Mouse (Mus musculus): ENCODE data around the gene Asb11.
A peak's percentile ranks its signal among the peaks of the same experiment; 100 is the strongest.

Asb11 gene

DNA sequence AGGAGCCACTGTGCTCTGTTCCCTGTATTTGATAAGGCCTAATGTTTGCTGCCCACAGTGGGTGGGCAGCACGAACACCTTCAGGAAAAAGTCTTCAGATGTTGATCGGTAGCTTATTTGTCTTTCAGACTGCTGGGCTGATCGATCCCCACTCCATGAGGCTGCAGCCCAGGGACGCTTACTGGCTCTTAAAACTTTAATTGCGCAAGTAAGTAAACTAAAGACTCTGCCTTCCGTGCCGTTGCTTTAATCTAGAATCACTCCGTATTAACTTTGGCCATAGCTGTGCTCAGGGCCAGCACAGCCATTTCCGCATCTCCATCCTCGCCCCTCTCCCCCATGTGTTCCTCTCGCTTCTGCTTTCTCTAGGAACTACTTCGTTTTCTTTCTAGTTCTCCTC, 8.8 kb downstream of the Asb11 start:
- DNase-seq (ENCODE audit: low spot score), result no peak

DNA sequence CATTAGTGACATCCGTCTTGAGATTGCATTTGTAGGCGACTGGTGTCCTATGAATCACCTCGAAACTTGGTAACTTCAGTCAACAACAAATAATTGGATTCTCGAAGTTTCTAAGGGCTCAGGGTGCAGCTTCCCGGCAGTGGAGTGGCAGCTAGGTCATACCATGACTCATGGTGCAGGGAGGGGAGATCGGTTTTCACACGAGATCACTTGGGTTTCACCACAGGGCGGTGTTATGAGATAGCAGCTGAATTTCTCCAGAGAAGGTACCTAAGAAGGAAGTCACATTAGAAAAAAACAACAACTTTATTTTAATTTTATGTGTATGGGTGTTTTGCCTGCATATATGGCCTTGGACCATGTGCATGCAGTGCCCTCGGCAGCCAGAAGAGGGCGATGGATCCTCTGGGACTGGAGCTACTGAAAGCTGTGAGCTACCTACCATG, 9.3 kb downstream of the Asb11 start:
- DNase-seq (ENCODE audit: low spot score), result peak; percentile 14

DNA sequence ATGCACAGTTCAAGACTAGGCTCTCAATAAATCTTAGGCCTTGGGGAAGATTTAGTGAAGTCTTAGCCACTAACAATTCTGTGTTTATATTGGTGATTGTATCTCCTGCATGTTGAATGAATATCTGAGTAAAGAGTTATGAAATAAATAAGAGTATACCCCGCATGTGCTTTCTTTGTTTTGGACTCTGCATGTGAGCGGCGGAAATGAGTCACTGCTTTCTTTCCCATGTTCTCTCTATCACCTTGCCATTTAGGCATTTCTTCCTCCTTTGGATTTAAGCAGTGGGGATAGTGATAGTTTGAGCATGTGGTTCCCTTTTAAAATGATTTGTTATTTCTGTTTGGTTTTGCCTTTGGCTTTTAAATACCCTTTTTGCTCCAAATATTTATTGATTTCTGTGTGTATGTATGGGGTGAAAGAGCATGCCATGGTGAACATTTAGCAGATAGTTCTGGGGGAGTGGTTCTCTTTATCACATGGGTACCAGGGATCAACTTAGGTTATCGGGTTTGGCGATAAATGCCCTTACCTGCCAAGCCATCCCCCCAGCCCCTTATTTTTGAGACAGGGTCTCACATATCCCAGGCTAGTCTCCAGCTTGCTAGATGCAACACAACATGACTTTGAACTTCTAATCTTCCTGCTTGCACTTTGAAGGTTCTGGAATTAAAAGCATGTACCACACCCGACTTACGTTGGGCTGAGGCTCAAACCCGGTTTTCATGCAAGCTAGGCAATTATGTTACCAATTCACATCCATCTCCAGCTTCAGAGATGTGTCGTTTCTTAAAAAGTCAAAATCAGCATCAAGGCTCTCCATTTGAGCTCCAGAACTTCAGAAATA, 10.3 kb downstream of the Asb11 start:
- DNase-seq (ENCODE audit: low spot score), result no peak

DNA sequence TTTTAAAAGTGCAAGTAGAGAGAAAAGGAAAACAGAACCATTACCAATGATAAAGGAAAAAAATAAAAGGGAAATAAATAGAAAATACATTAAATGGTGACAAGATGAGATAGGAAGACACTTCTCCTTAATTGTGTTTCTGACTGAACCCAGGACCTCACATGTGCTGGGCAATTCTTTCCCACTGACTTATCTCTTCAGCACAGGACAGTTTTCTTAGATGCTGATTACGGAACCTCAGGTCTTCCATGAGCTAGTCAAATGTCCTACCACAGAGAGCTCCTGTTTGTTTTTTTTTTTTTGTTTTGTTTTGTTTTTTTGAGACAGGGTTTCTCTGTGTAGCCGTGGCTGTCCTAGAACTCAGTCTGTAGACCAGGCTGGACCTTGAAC, 10.9 kb downstream of the Asb11 start:
- no peak for DNase-seq (ENCODE audit: low spot score)

DNA sequence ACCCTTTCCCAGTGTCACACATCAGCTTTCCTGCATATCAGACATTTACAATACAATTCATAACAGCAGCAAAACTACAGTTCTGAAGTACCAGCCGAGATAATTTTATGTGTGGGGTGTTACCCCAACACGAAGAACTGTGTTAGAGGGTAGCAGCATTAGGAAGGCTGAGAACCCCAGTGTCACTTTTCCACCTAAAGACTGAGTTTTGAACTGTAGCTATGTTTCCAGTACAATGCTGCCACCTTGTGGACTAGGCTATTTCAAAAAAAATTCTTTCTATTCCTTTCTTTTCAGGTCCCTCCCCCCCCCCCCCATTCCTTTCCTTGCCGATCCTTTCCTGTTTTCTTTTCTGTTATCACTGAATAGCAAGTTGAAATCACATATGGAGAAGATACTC, 12.4 kb downstream of the Asb11 start:
- peak; percentile 13 for DNase-seq (ENCODE audit: low spot score)

DNA sequence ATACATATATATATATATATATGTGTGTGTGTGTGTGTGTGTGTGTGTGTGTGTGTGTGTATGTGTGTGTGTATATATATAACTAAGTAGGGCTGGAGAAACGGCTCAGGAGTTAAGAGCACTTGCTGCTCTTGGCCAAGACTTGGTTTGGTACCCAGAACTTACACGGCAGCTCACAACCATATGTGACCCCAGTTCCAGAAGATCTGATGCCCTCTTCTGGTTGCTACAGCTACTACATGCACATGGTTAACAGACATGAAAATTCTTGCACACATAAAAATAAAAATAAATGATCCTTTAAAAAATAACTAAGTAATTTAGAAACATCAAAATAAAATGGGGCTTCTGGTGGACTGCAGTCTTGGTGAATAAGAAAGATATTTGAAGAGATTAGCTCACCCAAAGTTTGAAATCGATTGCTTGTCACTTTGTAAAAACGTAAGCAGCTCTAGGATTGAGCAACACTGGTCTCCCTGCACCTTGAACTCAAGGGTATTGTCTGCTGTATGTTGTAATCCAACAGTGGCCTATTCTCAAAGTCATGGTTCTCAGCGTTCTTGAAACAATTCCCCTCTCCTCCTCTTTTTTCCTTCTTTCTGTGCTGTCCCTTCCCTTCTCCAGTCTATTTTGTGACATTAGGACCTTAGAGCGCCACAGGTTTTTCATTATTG, 22.5 kb downstream of the Asb11 start:
- no peak for DNase-seq (ENCODE audit: low spot score)

DNA sequence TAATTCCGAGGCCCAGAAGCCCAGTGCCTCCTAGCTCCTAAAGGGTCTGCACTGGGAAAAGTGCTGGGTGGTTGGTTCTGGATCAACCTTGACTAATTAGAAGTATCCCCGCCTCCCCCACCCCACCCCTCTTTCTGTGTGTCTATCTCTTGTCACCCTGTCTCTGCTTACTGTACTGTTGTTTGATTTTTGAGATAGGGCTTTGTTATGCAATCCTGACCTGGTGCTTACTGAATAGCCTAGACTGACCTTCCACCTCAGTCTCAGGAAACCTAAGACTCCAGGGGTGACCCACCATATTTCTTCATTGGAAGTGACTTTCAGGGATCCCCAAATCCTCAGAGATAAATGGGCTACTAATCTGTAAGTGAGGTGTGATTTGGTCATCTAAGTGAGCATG, 65.5 kb downstream of the Asb11 start:
- no peak for DNase-seq (ENCODE audit: low spot score)

DNA sequence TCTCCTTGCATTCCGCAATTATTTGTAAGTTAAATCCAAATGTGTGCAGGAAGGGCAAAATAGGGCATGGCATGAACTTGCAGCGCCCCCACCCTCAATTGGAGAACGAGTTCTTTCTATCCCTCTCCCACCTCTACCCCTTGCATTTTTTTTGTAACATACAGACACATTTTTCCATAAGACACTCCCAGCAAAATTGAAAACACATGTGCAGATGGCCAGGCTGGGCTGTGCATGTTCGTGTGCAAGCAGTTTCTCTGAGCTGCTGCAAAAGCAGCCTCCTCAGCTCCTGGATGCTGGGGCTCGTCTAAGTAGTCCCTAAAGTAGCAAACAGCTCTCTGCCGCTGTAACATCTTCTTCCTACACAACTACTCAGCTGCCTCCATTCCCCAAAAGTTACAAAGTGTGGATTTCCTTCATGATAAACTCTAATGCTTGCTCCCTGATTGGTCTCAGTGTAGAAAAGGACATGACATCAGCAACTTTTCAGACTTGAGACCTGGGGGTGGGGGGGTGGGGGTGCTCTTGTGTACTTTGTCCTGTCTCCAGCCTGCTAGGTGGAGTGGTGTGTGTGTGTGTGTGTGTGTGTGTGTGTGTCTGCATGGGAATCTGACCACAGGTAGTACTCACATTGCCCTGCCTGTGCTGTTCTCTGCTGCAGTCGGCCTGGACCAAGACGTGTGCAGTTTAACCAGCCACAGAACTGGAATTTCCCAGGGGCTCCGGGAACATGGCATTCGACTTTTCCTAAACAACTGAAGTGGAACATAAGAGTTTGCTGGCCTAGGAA, 69.1 kb downstream of the Asb11 start, which contains the start of gene Asb9:
Asb9 (plus strand) TSS at position 619 of the 790 bp plus-strand sequence.
- DNase-seq (ENCODE audit: low spot score), result no peak

DNA sequence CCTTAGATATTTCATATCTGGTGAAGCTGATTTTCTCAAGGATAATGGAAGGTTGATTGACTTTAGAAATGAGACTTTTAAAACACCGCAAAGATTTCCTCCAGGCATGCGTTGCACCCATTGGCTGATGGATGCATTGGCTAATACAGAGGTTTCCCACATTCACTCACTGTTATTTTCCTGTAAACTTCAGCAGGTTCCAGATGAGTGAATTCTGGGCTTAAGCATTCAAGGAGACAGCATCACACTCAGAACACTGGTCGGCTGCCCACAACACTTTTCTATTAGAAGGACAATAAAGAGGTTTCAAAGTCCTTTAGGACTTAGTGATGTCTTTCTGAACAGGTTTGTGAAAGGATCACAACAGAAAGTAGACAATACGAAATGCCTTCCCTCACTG, 70.3 kb downstream of the Asb11 start:
- DNase-seq (ENCODE audit: low spot score), result no peak

DNA sequence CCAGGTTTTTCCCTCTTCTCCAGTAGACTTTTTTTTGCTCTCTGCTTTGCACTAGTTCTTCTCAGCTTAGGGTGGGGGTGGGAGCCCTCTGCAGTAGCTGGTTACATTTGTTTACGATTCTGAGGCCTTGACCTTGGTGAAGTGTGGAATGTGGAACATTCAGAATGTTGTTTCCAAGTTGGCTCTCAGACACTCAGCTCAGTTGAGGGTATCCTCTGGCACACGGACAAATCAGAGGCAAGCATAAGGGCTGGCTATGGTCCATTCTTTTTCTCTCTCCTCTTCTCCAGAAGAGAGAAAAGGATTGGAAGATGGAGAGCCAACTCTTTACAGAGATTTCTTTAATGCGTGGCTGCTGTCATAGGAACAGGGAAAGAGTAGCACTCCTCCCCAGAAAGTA, 71.9 kb downstream of the Asb11 start:
- no peak for DNase-seq (ENCODE audit: low spot score)
